Mouse (Mus musculus) kidney, adult 2 months (tissue): ENCODE data around the gene Rnf5.

Source experiments
- CTCF ChIP-seq: fragments of 200-500 bp; conservative IDR thresholded peaks from 2 replicates; pipeline ENCODE4 v1.5.1; 2011; ENCODE audit warnings: low read depth, mild to moderate bottlenecking, control low read depth, low read length, moderate library complexity, mixed read lengths; ENCODE audit not compliant: insufficient read depth, insufficient read length
- POLR2A ChIP-seq: fragments of 200-500 bp; IDR thresholded peaks from one replicate; pipeline ENCODE4 v1.6.1; 2011; ENCODE audit warnings: low read depth, low read length, control low read depth

DNA sequence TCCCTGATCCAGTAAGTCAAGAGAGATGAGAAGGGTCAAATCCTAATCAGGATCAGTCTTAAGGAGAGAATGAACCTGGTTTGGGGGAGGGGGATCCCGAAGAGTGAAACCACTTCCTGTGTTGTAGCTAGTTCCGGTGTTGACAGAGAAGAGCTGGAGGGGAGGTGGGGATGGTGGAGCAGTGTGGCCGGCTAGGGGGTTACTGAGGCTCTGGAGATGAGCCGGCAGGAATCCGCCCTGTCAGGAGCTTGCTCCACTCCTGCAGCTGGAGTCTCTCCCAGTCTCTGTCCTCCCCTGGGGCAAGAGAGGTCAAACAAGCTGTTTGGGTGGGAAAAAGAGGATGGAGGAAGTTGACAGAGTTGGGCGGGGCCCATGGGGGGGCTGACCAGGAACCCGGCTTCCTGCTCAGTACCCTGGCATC is 13.8 kb downstream of the Rnf5 start, which contains the start of gene Gpsm3:
- TF ChIP-seq CTCF (no peak), POLR2A (no peak)
